Comparison of ENCODE assay signal across 25 mouse cellular contexts in genomic region chr19:55758158-55758557, GRCm38 (mm10).
"Had no signal": no experiment of that assay in that cellular context is flagged by ENCODE, and none has a peak within 500 bp of the region (broad histone marks: within the 10 kb centered on the region; RNA-seq: fewer than 3 reads in every experiment).

No protein-coding gene starts in this region.

- H3K36me3 ChIP-seq: hindbrain, embryonic 15.5 days; liver, embryonic 15.5 days had no signal

- H3K4me3 ChIP-seq: heart, adult 2 months; heart, embryonic 13.5 days; heart, embryonic 15.5 days; hindbrain, embryonic 13.5 days; hindbrain, embryonic 15.5 days; layer of hippocampus, adult 2 months; left cerebral cortex, adult 2 months; limb, embryonic 10.5 days; limb, embryonic 12.5 days; liver, embryonic 13.5 days; liver, embryonic 15.5 days had no signal

- H3K27me3 ChIP-seq: heart, embryonic 13.5 days; heart, embryonic 15.5 days; hindbrain, embryonic 15.5 days; limb, embryonic 12.5 days; liver, embryonic 15.5 days had no signal

- DNase-seq: gastrocnemius, postnatal 14 days; gastrocnemius, postnatal 36 days; heart, adult 11 months; heart, adult 2 months; heart, postnatal 10 days; kidney, adult 11 months; kidney, adult 2 months; kidney, adult 9 months; kidney, postnatal 10 days; kidney, postnatal 25 days; kidney, postnatal 4 days; liver; liver, embryonic 13.5 days had no signal

- H3K9ac ChIP-seq: heart, embryonic 13.5 days; heart, embryonic 15.5 days; hindbrain, embryonic 13.5 days; hindbrain, embryonic 15.5 days; limb, embryonic 12.5 days; liver, embryonic 13.5 days; liver, embryonic 15.5 days had no signal

- H3K27ac ChIP-seq: heart, adult 2 months; hindbrain, embryonic 13.5 days; hindbrain, embryonic 15.5 days; hindbrain, postnatal 0 days; layer of hippocampus, adult 2 months; left cerebral cortex, adult 2 months; limb, embryonic 10.5 days; limb, embryonic 12.5 days; liver, embryonic 13.5 days; liver, embryonic 15.5 days had no signal

- H3K4me2 ChIP-seq: hindbrain, embryonic 13.5 days; hindbrain, embryonic 15.5 days; limb, embryonic 12.5 days; liver, embryonic 11.5 days; liver, embryonic 13.5 days; liver, embryonic 15.5 days had no signal

- ATAC-seq: hindbrain, postnatal 0 days; intestine, embryonic 16.5 days had no signal

- H3K9me3 ChIP-seq: heart, embryonic 13.5 days; heart, embryonic 15.5 days; hindbrain, embryonic 13.5 days; hindbrain, embryonic 15.5 days; limb, embryonic 10.5 days; liver, embryonic 13.5 days; liver, embryonic 15.5 days had no signal
